Mouse (Mus musculus) central nervous system, embryonic 18 days (tissue): ENCODE results near the gene Rnf182. TPM values are rescaled to one million over a fixed set of nuclear protein-coding genes. Genes with fewer than 3 reads are reported as not detected.

ENCODE experiments used
- polyA plus RNA-seq: library from polyadenylated mRNA; depleted of rRNA; stranded (reverse); fragments of >200 nt; gene quantifications from 2 replicates; pipeline ENCODE4 v1.2.3, GENCODE M21; 2012; rRNA removed

Gene Rnf182
- polyA plus RNA-seq: 31.4 and 32.2 TPM in 2 replicates

DNA sequence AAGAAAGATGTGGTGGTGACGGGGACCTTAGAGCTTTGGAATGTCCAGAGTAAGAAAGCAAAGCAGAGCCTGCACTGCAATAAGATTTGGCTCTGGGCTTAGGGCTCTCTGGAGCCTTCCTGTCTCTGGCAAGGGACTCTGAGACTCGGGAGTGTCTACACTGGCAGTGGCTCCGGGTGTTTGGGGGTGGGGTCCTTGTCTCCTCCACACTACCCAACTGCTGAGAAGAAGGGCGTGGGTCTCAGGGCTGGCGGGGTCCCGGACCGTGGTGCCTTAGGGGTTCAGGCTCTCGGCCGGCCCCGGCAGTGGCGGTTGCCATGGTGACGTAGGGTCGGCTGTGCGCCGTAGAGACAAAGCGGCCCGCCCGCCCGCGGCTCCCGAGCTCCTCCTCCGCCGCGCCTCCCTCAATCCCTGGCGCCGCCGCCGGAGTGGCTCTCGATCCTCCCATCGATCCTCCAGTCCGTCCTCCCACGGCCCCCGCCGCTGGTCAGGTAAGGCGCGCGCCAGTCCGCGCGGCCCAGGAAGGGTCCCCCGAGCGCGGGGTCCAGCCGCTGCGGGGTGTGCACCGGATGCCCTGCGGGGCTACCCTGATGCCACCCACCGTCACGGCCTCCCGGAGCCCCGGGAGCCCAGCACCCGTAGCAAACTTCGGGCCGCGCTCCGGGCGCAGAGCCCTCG, at the start of gene Rnf182:
Rnf182 (plus strand) TSS at position 134 of the 678 bp plus-strand sequence.

Other genes with a start within 250 kb of the Rnf182 start
- 128 and 147 TPM in 2 replicates for gene Nol7, start 217.3 kb upstream of the Rnf182 start, polyA plus RNA-seq
- 42.8 and 43.8 TPM in 2 replicates for gene Ranbp9, start 134.4 kb upstream of the Rnf182 start, polyA plus RNA-seq
- 8.0 and 9.1 TPM in 2 replicates for gene Mcur1, start 55.5 kb upstream of the Rnf182 start, polyA plus RNA-seq
- gene Cd83, start 169.1 kb downstream of the Rnf182 start, polyA plus RNA-seq: 12.0 and 15.6 TPM in 2 replicates